Mouse (Mus musculus) lung, postnatal 0 days (tissue): ENCODE measurements at regions not wholly inside any gene's neighbourhood (a gene's known extent, or its start where the extent isn't known, plus 50 kb on each side); places are given as distances from the start of the nearest gene placed in this dataset.

ENCODE experiments used
- CTCF ChIP-seq: IDR thresholded peaks from 2 replicates; pipeline ENCODE4 v1.5.1; 2016; ENCODE audit warnings: antibody characterized with exemption, mild to moderate bottlenecking
- EP300 ChIP-seq: IDR thresholded peaks from 2 replicates; pipeline ENCODE4 v1.6.1; 2016; ENCODE audit warnings: antibody characterized with exemption, mild to moderate bottlenecking, control low read depth

DNA sequence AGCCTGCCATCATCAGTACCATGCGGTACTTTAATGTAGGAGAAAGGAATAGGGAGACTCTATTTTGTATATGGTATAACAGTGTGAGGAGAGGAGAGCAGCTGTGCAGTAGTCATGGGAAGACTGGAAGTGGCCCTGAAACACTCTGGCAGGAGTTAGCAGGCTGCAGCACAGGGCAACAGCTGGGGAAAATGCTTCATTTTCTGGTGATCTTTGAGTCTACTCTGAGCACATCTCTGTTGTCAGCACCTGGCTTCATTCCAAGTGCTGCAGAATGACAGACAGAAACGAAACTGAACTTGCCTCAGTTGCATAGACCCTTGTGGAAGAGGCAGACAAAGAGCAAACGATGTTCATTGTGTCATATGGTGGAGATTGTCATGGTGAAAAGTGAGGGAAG is 847.7 kb downstream of the Diaph3 start:
- TF ChIP-seq CTCF (no peak), EP300 (no peak)
